14 mouse cellular contexts compared by ENCODE assay signal in genomic region chr3:105569310-105569752, GRCm38 (mm10).
DNase-seq lines count a peak whose midpoint lies in the region; ATAC-seq and TF ChIP-seq lines count a peak whose summit lies in the region.
"Had no signal": no experiment of that assay in that cellular context is flagged by ENCODE, and none has a peak within 500 bp of the region (broad histone marks: within the 10 kb centered on the region; RNA-seq: fewer than 3 reads in every experiment).

No protein-coding gene starts in this region.

- no peaks in the 10 kb centered on the region for H3K27me3 ChIP-seq in forebrain, embryonic 11.5 days (ENCODE audit: control insufficient read depth, insufficient read depth, low read length)
- no peaks in the 10 kb centered on the region; the same call in 1 of the 2 replicates for H3K27me3 ChIP-seq in forebrain, embryonic 10.5 days (ENCODE audit: poor library complexity, severe bottlenecking)
- H3K27me3 ChIP-seq in forebrain, embryonic 14.5 days (replicated peaks; ENCODE audit: control insufficient read depth, insufficient read depth, low read length) = no peaks in the 10 kb centered on the region
- no peaks in the 10 kb centered on the region for H3K27me3 ChIP-seq in hindbrain, embryonic 15.5 days
- H3K27me3 ChIP-seq in neural tube, embryonic 13.5 days = no peaks in the 10 kb centered on the region
- H3K27me3 ChIP-seq in kidney, adult 2 months (replicated peaks; ENCODE audit: control insufficient read depth, insufficient read depth, low read length) = no peaks in the 10 kb centered on the region
- H3K27me3 ChIP-seq: lung, embryonic 15.5 days had no signal

- ATAC-seq in forebrain, embryonic 11.5 days (replicated peaks; ENCODE audit: low FRiP score) = peak; percentile 69
- peak; percentile 78 for ATAC-seq in forebrain, embryonic 14.5 days
- peak; percentile 19; the same call in 1 of the 2 replicates for ATAC-seq in hindbrain, embryonic 15.5 days (ENCODE audit: low FRiP score, low read depth)
- ATAC-seq in neural tube, embryonic 13.5 days (ENCODE audit: low read depth) = peak; percentile 38
- ATAC-seq: intestine, embryonic 16.5 days had no signal

- TF ChIP-seq CTCF in kidney, adult 2 months (conservative IDR thresholded peaks at IDR 0.05; ENCODE audit: insufficient read depth, insufficient read length, low read depth, low read length) = no peak

- H3K9ac ChIP-seq in forebrain, embryonic 11.5 days (ENCODE audit: low read length) = no peak overlapping the region
- H3K9ac ChIP-seq in forebrain, embryonic 14.5 days (ENCODE audit: low read length) = no peak overlapping the region
- H3K9ac ChIP-seq in hindbrain, embryonic 15.5 days = no peak overlapping the region
- H3K9ac ChIP-seq in neural tube, embryonic 13.5 days = no peak overlapping the region
- H3K9ac ChIP-seq: lung, embryonic 15.5 days had no signal

- H3K4me2 ChIP-seq in forebrain, embryonic 11.5 days (ENCODE audit: low read depth, low read length, severe bottlenecking) = no peak overlapping the region
- no peak overlapping the region; the same call in 1 of the 2 replicates for H3K4me2 ChIP-seq in forebrain, embryonic 14.5 days (ENCODE audit: low read length)
- H3K4me2 ChIP-seq in hindbrain, embryonic 15.5 days = no peak overlapping the region
- peak overlapping the region; percentile 20; the same call in 1 of the 2 replicates for H3K4me2 ChIP-seq in neural tube, embryonic 13.5 days
- H3K4me2 ChIP-seq: lung, embryonic 15.5 days had no signal

- 39% methylated on average over 6 of the region's 6 CpGs for WGBS in forebrain, embryonic 11.5 days
- WGBS in forebrain, embryonic 10.5 days = 62% methylated on average over 6 of the region's 6 CpGs
- 7% methylated on average over 6 of the region's 6 CpGs for WGBS in forebrain, embryonic 14.5 days
- WGBS in hindbrain, embryonic 15.5 days = 19% methylated on average over 6 of the region's 6 CpGs
- 30% methylated on average over 6 of the region's 6 CpGs for WGBS in neural tube, embryonic 13.5 days
- WGBS in kidney, adult 2 months = 55% methylated on average over 6 of the region's 6 CpGs

- H3K27ac ChIP-seq in forebrain, embryonic 11.5 days (ENCODE audit: low read depth, low read length) = peak overlapping the region; percentile 33
- H3K27ac ChIP-seq in forebrain, embryonic 10.5 days = no peak overlapping the region; the same call in 1 of the 2 replicates
- peak overlapping the region; percentile 70 for H3K27ac ChIP-seq in forebrain, embryonic 14.5 days (ENCODE audit: low read depth, low read length)
- peak overlapping the region; percentile 43 for H3K27ac ChIP-seq in hindbrain, embryonic 15.5 days (replicated peaks)
- H3K27ac ChIP-seq in neural tube, embryonic 13.5 days (replicated peaks) = peak overlapping the region; percentile 74
- H3K27ac ChIP-seq in kidney, adult 2 months (ENCODE audit: insufficient read depth, low read depth, low read length) = no peak overlapping the region
- H3K27ac ChIP-seq: gastrocnemius, adult 2 months; heart, adult 2 months; lung, embryonic 15.5 days had no signal

- no peak for DNase-seq in forebrain, embryonic 11.5 days (ENCODE audit: low spot score)
- no peak for DNase-seq in forebrain, embryonic 10.5 days (ENCODE audit: extremely low spot score, low spot score)
- peak; percentile 76 for DNase-seq in forebrain, embryonic 14.5 days (ENCODE audit: low spot score)
- DNase-seq in kidney, adult 2 months = no peak
- no peak for DNase-seq in testis, postnatal 14 days (ENCODE audit: low spot score)
- DNase-seq in gastrocnemius, postnatal 4 days (ENCODE audit: low spot score in 2 of 2) = no peak
- DNase-seq: gastrocnemius, adult 2 months; heart, adult 2 months; kidney, postnatal 25 days; thymus, adult 2 months had no signal

- no peaks in the 10 kb centered on the region for H3K36me3 ChIP-seq in forebrain, embryonic 11.5 days (ENCODE audit: control insufficient read depth, insufficient read depth, low read length)
- no peaks in the 10 kb centered on the region for H3K36me3 ChIP-seq in forebrain, embryonic 10.5 days (replicated peaks)
- H3K36me3 ChIP-seq in forebrain, embryonic 14.5 days (ENCODE audit: control insufficient read depth, insufficient read depth, low read length) = no peaks in the 10 kb centered on the region
- H3K36me3 ChIP-seq in hindbrain, embryonic 15.5 days = no peaks in the 10 kb centered on the region
- H3K36me3 ChIP-seq in neural tube, embryonic 13.5 days = no peaks in the 10 kb centered on the region
- no peaks in the 10 kb centered on the region for H3K36me3 ChIP-seq in kidney, adult 2 months (ENCODE audit: control insufficient read depth, insufficient read depth, low read length)
- H3K36me3 ChIP-seq: lung, embryonic 15.5 days had no signal

- peaks cover 11% of the 10 kb centered on the region for H3K4me1 ChIP-seq in forebrain, embryonic 11.5 days (replicated peaks; ENCODE audit: control insufficient read depth, insufficient read depth, low read length)
- H3K4me1 ChIP-seq in forebrain, embryonic 10.5 days = peaks cover 40% of the 10 kb centered on the region
- peaks cover 48% of the 10 kb centered on the region for H3K4me1 ChIP-seq in forebrain, embryonic 14.5 days (ENCODE audit: control insufficient read depth, insufficient read depth, low read length)
- H3K4me1 ChIP-seq in hindbrain, embryonic 15.5 days (replicated peaks) = peaks cover 64% of the 10 kb centered on the region
- H3K4me1 ChIP-seq in neural tube, embryonic 13.5 days (replicated peaks) = peaks cover 52% of the 10 kb centered on the region
- no peaks in the 10 kb centered on the region for H3K4me1 ChIP-seq in kidney, adult 2 months (ENCODE audit: control insufficient read depth, insufficient read depth, low read length)
- H3K4me1 ChIP-seq: lung, embryonic 15.5 days had no signal

- no peak for TF ChIP-seq POLR2A in kidney, adult 2 months (IDR thresholded peaks at IDR 0.05; ENCODE audit: low read depth, low read length)

- no peaks in the 10 kb centered on the region for H3K9me3 ChIP-seq in forebrain, embryonic 11.5 days (ENCODE audit: control insufficient read depth, low read length)
- no peaks in the 10 kb centered on the region for H3K9me3 ChIP-seq in forebrain, embryonic 10.5 days
- no peaks in the 10 kb centered on the region for H3K9me3 ChIP-seq in forebrain, embryonic 14.5 days (replicated peaks; ENCODE audit: control insufficient read depth, low read length)
- H3K9me3 ChIP-seq in hindbrain, embryonic 15.5 days = no peaks in the 10 kb centered on the region
- no peaks in the 10 kb centered on the region for H3K9me3 ChIP-seq in neural tube, embryonic 13.5 days
- H3K9me3 ChIP-seq: lung, embryonic 15.5 days had no signal

- H3K4me3 ChIP-seq in forebrain, embryonic 11.5 days (ENCODE audit: low read depth, low read length) = no peak overlapping the region
- no peak overlapping the region for H3K4me3 ChIP-seq in forebrain, embryonic 10.5 days
- H3K4me3 ChIP-seq in forebrain, embryonic 14.5 days (ENCODE audit: low read depth, low read length) = no peak overlapping the region
- no peak overlapping the region for H3K4me3 ChIP-seq in hindbrain, embryonic 15.5 days
- no peak overlapping the region for H3K4me3 ChIP-seq in neural tube, embryonic 13.5 days
- H3K4me3 ChIP-seq in kidney, adult 2 months (ENCODE audit: insufficient read depth, low read depth, low read length) = no peak overlapping the region
- H3K4me3 ChIP-seq: gastrocnemius, adult 2 months; heart, adult 2 months; lung, embryonic 15.5 days had no signal

Comparison
In these comparisons a context has a peak if more than half of its experiments do, and no peak if none do; other contexts are left out.
1. H3K27ac ChIP-seq: peak in forebrain, embryonic 11.5 days (single experiment), forebrain, embryonic 14.5 days (single experiment), hindbrain, embryonic 15.5 days (single experiment) and neural tube, embryonic 13.5 days (single experiment); none in forebrain, embryonic 10.5 days (single experiment) and kidney, adult 2 months (single experiment).
2. ATAC-seq: peak in every context shown above with its lines; median percentile 78 in forebrain, embryonic 14.5 days; 69 in forebrain, embryonic 11.5 days; 38 in neural tube, embryonic 13.5 days; 19 in hindbrain, embryonic 15.5 days.